Mouse (Mus musculus) kidney, adult 2 months (tissue): ENCODE measurements at regions not wholly inside any gene's neighbourhood (a gene's known extent, or its start where the extent isn't known, plus 50 kb on each side); places are given as distances from the start of the nearest gene placed in this dataset.

Experiments
- CTCF ChIP-seq: fragments of 200-500 bp; conservative IDR thresholded peaks from 2 replicates; pipeline ENCODE4 v1.5.1; 2011; ENCODE audit warnings: low read depth, mild to moderate bottlenecking, control low read depth, low read length, moderate library complexity, mixed read lengths; ENCODE audit not compliant: insufficient read depth, insufficient read length
- POLR2A ChIP-seq: fragments of 200-500 bp; IDR thresholded peaks from one replicate; pipeline ENCODE4 v1.6.1; 2011; ENCODE audit warnings: low read depth, low read length, control low read depth

DNA sequence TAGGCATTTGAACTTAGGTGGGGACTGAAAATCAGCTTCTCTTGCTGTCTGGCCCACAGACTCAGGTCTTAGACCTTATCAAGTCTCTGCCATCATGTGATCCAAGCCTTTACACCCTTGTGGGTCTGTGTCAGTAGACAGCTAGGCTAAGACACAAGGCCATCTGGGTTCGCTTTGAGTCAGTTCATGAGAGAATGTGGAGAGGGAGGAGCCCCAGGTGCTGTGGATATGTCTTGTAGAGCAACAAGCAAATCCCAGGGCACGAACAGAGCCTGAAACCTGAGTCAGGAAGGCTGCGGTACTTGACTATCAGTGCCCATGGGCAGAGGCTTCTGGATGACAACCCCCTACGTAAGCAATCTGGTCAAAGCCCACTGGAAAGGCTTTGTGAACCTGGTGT is 55.6 kb upstream of the S1pr3 start:
- TF ChIP-seq POLR2A (no peak), CTCF (no peak)
